Mouse (Mus musculus): Measurements from ENCODE around the gene Armc12. TPM values are rescaled to one million over a fixed set of nuclear protein-coding genes. Genes with fewer than 3 reads are reported as not detected.

Armc12 gene
- polyA plus RNA-seq, 1 experiment from 2014 or later, result not detected

- Histone ChIP-seq H3K9ac (ENCODE audit: low read depth, low read length) (no peak overlapping the region), H3K27me3 (ENCODE audit: insufficient read depth, low read length) (no peaks in the 10 kb centered on the region)
Measured at GRCm38 (mm10) chr17:28556635-28557396, 26.2 kb downstream of the Armc12 start.

GRCm38 (mm10) chr17:28557772-28558171 is 27.2 kb downstream of the Armc12 start:
- Histone ChIP-seq H3K4me2 (ENCODE audit: low read length) (no peak overlapping the region), H3K27ac (no peak overlapping the region), H3K36me3 (ENCODE audit: insufficient read depth, low read length) (no peaks in the 10 kb centered on the region), H3K27me3 (ENCODE audit: insufficient read depth, low read length) (no peaks in the 10 kb centered on the region), H3K4me3 (replicated peaks; ENCODE audit: low read depth, low read length) (no peak overlapping the region), H3K9me3 (replicated peaks; ENCODE audit: low read length) (no peaks in the 10 kb centered on the region), H3K9ac (ENCODE audit: low read depth, low read length) (no peak overlapping the region), H3K4me1 (replicated peaks; ENCODE audit: insufficient read depth, low read length) (no peaks in the 10 kb centered on the region)
- no peak for ATAC-seq (replicated peaks; ENCODE audit: low FRiP score, low read depth)
- 66% methylated on average over 6 of the region's 6 CpGs for WGBS
- TF ChIP-seq CTCF (IDR thresholded peaks at IDR 0.05; ENCODE audit: low read depth), result no peak
- no peak for DNase-seq (ENCODE audit: low spot score)

More at GRCm38 (mm10) chr17:28556635-28557396, 26.2 kb downstream of the Armc12 start:
- ATAC-seq (replicated peaks; ENCODE audit: low FRiP score, low read depth), result no peak
- Histone ChIP-seq H3K4me2 (ENCODE audit: low read length) (no peak overlapping the region), H3K4me3 (replicated peaks; ENCODE audit: low read depth, low read length) (no peak overlapping the region), H3K27ac (no peak overlapping the region), H3K4me1 (replicated peaks; ENCODE audit: insufficient read depth, low read length) (no peaks in the 10 kb centered on the region), H3K36me3 (ENCODE audit: insufficient read depth, low read length) (no peaks in the 10 kb centered on the region), H3K9me3 (replicated peaks; ENCODE audit: low read length) (no peaks in the 10 kb centered on the region)
- no peak for TF ChIP-seq CTCF (IDR thresholded peaks at IDR 0.05; ENCODE audit: low read depth)
- WGBS, result 57% methylated on average over 6 of the region's 6 CpGs
- no peak for DNase-seq (ENCODE audit: low spot score)

GRCm38 (mm10) chr17:28560598-28560997 is 30.0 kb downstream of the Armc12 start, which contains the start of gene Clps:
Gene Clps, minus strand, starts transcription at chr17:28560766.
- H3K27ac ChIP-seq, result no peak within 1 kb of the TSS
- no peak within 1 kb of the TSS for H3K4me3 ChIP-seq (replicated peaks; ENCODE audit: low read depth, low read length)
- DNase-seq (ENCODE audit: low spot score), result no peak
- H3K9me3 ChIP-seq (replicated peaks; ENCODE audit: low read length), result no peaks in the 10 kb centered on the region
- no peak within 1 kb of the TSS for H3K9ac ChIP-seq (ENCODE audit: low read depth, low read length)
- no peak; the same call in 1 of the 2 replicates for ATAC-seq (replicated peaks; ENCODE audit: low FRiP score, low read depth)
- 65% methylated on average over 4 of the region's 4 CpGs for WGBS
- no peak for TF ChIP-seq CTCF (IDR thresholded peaks at IDR 0.05; ENCODE audit: low read depth)
- no peaks in the 10 kb centered on the region for H3K4me1 ChIP-seq (replicated peaks; ENCODE audit: insufficient read depth, low read length)
- no peak within 1 kb of the TSS for H3K4me2 ChIP-seq (ENCODE audit: low read length)
- H3K36me3 ChIP-seq (ENCODE audit: insufficient read depth, low read length), result no peaks in the 10 kb centered on the region
- H3K27me3 ChIP-seq (ENCODE audit: insufficient read depth, low read length), result no peaks in the 10 kb centered on the region

- DNase-seq (ENCODE audit: low spot score) (no peak), ATAC-seq (replicated peaks; ENCODE audit: low FRiP score, low read depth) (no peak)
- H3K36me3 ChIP-seq (ENCODE audit: insufficient read depth, low read length), result no peaks in the 10 kb centered on the region
- H3K9ac ChIP-seq (ENCODE audit: low read depth, low read length), result no peak overlapping the region
- no peaks in the 10 kb centered on the region for H3K27me3 ChIP-seq (ENCODE audit: insufficient read depth, low read length)
- no peak overlapping the region for H3K4me3 ChIP-seq (replicated peaks; ENCODE audit: low read depth, low read length)
- no peaks in the 10 kb centered on the region for H3K9me3 ChIP-seq (replicated peaks; ENCODE audit: low read length)
- WGBS, result 56% methylated on average over 7 of the region's 7 CpGs
- H3K4me1 ChIP-seq (replicated peaks; ENCODE audit: insufficient read depth, low read length), result no peaks in the 10 kb centered on the region
- no peak overlapping the region for H3K27ac ChIP-seq
- TF ChIP-seq CTCF (IDR thresholded peaks at IDR 0.05; ENCODE audit: low read depth), result no peak
- no peak overlapping the region for H3K4me2 ChIP-seq (ENCODE audit: low read length)
Measured at GRCm38 (mm10) chr17:28561613-28562012, 31.0 kb downstream of the Armc12 start.

GRCm38 (mm10) chr17:28565181-28565580 is 34.6 kb downstream of the Armc12 start:
- H3K27me3 ChIP-seq (ENCODE audit: insufficient read depth, low read length), result no peaks in the 10 kb centered on the region
- H3K4me3 ChIP-seq (replicated peaks; ENCODE audit: low read depth, low read length), result no peak overlapping the region
- no peaks in the 10 kb centered on the region for H3K9me3 ChIP-seq (replicated peaks; ENCODE audit: low read length)
- H3K27ac ChIP-seq, result no peak overlapping the region
- H3K9ac ChIP-seq (ENCODE audit: low read depth, low read length), result no peak overlapping the region
- no peak for ATAC-seq (replicated peaks; ENCODE audit: low FRiP score, low read depth)
- DNase-seq (ENCODE audit: low spot score), result no peak
- no peaks in the 10 kb centered on the region for H3K36me3 ChIP-seq (ENCODE audit: insufficient read depth, low read length)
- no peaks in the 10 kb centered on the region for H3K4me1 ChIP-seq (replicated peaks; ENCODE audit: insufficient read depth, low read length)
- no peak overlapping the region for H3K4me2 ChIP-seq (ENCODE audit: low read length)
- no peak for TF ChIP-seq CTCF (IDR thresholded peaks at IDR 0.05; ENCODE audit: low read depth)

GRCm38 (mm10) chr17:28567541-28567940 is 36.9 kb downstream of the Armc12 start:
- Histone ChIP-seq H3K4me3 (replicated peaks; ENCODE audit: low read depth, low read length) (no peak overlapping the region), H3K36me3 (ENCODE audit: insufficient read depth, low read length) (no peaks in the 10 kb centered on the region), H3K27ac (no peak overlapping the region), H3K4me2 (ENCODE audit: low read length) (no peak overlapping the region), H3K9ac (ENCODE audit: low read depth, low read length) (no peak overlapping the region), H3K4me1 (replicated peaks; ENCODE audit: insufficient read depth, low read length) (no peaks in the 10 kb centered on the region), H3K27me3 (ENCODE audit: insufficient read depth, low read length) (no peaks in the 10 kb centered on the region), H3K9me3 (replicated peaks; ENCODE audit: low read length) (no peaks in the 10 kb centered on the region)
- ATAC-seq (replicated peaks; ENCODE audit: low FRiP score, low read depth) (no peak), DNase-seq (ENCODE audit: low spot score) (no peak)
- no peak for TF ChIP-seq CTCF (IDR thresholded peaks at IDR 0.05; ENCODE audit: low read depth)
- WGBS, result 54% methylated on average over 3 of the region's 3 CpGs

Measured in kidney, postnatal 0 days (tissue).